Mouse (Mus musculus) heart, adult 2 months (tissue): ENCODE measurements around the gene Gm4922.

Experiments
- CTCF ChIP-seq: fragments of 200-600 bp; IDR thresholded peaks from 2 replicates; pipeline ENCODE4 v1.8.1; 2022; ENCODE audit warnings: antibody characterized with exemption, mild to moderate bottlenecking, moderate library complexity
- POLR2A ChIP-seq: fragments of 200-500 bp; IDR thresholded peaks from 2 replicates; pipeline ENCODE4 v1.6.1; 2011; ENCODE audit warnings: mild to moderate bottlenecking, low read depth, low read length, control low read depth; ENCODE audit not compliant: insufficient read depth

GRCm38 (mm10) chr10:18750057-18750456, 36.5 kb downstream of the Gm4922 start:
- TF ChIP-seq CTCF (no peak), POLR2A (no peak)
